Mouse (Mus musculus): ENCODE data around the gene Smad5. TPM values are rescaled to one million over a fixed set of nuclear protein-coding genes. Genes with fewer than 3 reads are reported as not detected.

Smad5 gene
- polyA plus RNA-seq, 1 experiment = 57.2 TPM

- TF ChIP-seq POLR2A (IDR thresholded peaks at IDR 0.05; ENCODE audit: borderline replicate concordance, extremely low read depth, insufficient read depth, insufficient read length, poor library complexity, severe bottlenecking) (no peak), CTCF (IDR thresholded peaks at IDR 0.05; ENCODE audit: borderline replicate concordance, extremely low read depth, insufficient read depth, insufficient read length) (no peak)
- DNase-seq (ENCODE audit: low read depth) = no peak
These were observed 20.9 kb upstream of the Smad5 start for GRCm38 (mm10) chr13:56681924-56682323.

GRCm38 (mm10) chr13:56682326-56682725, 20.5 kb upstream of the Smad5 start:
- peak; percentile 63 for DNase-seq (ENCODE audit: low read depth)
- no peak for TF ChIP-seq CTCF (IDR thresholded peaks at IDR 0.05; ENCODE audit: borderline replicate concordance, extremely low read depth, insufficient read depth, insufficient read length)
- no peak for TF ChIP-seq POLR2A (IDR thresholded peaks at IDR 0.05; ENCODE audit: borderline replicate concordance, extremely low read depth, insufficient read depth, insufficient read length, poor library complexity, severe bottlenecking)

DNA sequence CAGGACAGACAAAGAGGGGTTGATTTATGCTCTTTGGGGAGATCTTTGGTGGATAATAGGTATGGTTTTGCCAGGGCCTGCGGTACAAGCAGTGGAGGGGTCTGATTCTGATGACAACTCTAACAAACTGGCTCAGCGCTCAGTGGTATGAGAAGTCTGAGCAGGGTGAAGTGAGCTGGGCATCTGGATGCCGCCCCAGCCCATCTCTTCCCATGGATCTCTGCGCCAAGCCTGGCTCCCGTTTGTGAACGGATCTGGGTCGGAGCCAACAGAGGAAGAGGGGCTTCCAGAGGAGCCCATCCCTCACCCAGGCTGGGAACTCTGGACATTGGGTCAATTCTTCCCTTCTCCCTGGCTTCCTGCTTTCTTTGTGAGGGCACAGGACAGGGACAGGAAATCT, 19.5 kb upstream of the Smad5 start:
- TF ChIP-seq POLR2A (IDR thresholded peaks at IDR 0.05; ENCODE audit: borderline replicate concordance, extremely low read depth, insufficient read depth, insufficient read length, poor library complexity, severe bottlenecking) (no peak), CTCF (IDR thresholded peaks at IDR 0.05; ENCODE audit: borderline replicate concordance, extremely low read depth, insufficient read depth, insufficient read length) (no peak)
- DNase-seq (ENCODE audit: low read depth) = no peak

DNA sequence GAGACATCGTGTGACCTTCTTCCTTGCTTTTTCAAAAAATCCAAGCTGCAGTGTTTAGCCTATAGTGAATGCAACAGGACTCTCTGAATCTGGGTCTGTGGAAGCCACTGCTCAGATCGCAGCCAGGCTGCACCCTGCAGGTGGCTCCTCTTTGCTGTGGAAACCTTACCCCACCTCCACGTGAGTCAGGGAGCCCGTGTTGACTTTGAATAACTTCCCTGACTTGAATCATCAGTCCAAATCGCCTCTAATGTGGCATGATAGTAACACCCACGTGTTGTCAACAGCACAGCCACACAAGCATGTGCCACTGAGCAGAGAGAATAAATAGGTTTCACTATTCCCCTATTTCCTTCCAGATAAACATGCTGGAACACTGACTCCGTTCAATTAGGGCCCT, 10.8 kb upstream of the Smad5 start:
- DNase-seq (ENCODE audit: low read depth) = no peak
- no peak for TF ChIP-seq POLR2A (IDR thresholded peaks at IDR 0.05; ENCODE audit: borderline replicate concordance, extremely low read depth, insufficient read depth, insufficient read length, poor library complexity, severe bottlenecking)
- no peak for TF ChIP-seq CTCF (IDR thresholded peaks at IDR 0.05; ENCODE audit: borderline replicate concordance, extremely low read depth, insufficient read depth, insufficient read length)

GRCm38 (mm10) chr13:56692644-56693043, 10.2 kb upstream of the Smad5 start:
- no peak for DNase-seq (ENCODE audit: low read depth)
- TF ChIP-seq POLR2A (IDR thresholded peaks at IDR 0.05; ENCODE audit: borderline replicate concordance, extremely low read depth, insufficient read depth, insufficient read length, poor library complexity, severe bottlenecking) (no peak), CTCF (IDR thresholded peaks at IDR 0.05; ENCODE audit: borderline replicate concordance, extremely low read depth, insufficient read depth, insufficient read length) (no peak)

DNA sequence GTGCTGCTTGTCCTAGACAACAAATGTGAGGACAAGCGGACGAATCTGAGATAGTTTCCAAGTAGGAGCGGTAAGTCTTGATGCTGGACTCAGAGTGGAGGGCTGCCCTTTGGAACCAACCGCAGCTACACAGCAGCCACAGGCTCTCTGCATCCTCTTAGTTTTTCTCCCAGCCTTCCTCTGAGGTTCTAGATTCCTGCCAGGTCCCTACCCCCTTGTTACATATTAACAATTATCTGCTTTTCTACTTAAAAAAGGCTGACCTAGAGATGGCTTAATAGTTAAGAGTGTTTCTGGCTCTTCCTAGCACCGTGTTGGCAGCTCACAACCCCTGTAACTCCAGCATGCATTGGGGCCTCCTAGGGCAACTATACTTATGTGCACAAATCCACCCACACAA, 7.1 kb upstream of the Smad5 start:
- DNase-seq (ENCODE audit: low read depth) = no peak
- TF ChIP-seq POLR2A (IDR thresholded peaks at IDR 0.05; ENCODE audit: borderline replicate concordance, extremely low read depth, insufficient read depth, insufficient read length, poor library complexity, severe bottlenecking) (no peak), CTCF (IDR thresholded peaks at IDR 0.05; ENCODE audit: borderline replicate concordance, extremely low read depth, insufficient read depth, insufficient read length) (no peak)

GRCm38 (mm10) chr13:56696699-56697098, 6.1 kb upstream of the Smad5 start:
- TF ChIP-seq POLR2A (IDR thresholded peaks at IDR 0.05; ENCODE audit: borderline replicate concordance, extremely low read depth, insufficient read depth, insufficient read length, poor library complexity, severe bottlenecking) (no peak), CTCF (IDR thresholded peaks at IDR 0.05; ENCODE audit: borderline replicate concordance, extremely low read depth, insufficient read depth, insufficient read length) (no peak)

GRCm38 (mm10) chr13:56697171-56697570, 5.6 kb upstream of the Smad5 start:
- TF ChIP-seq CTCF (IDR thresholded peaks at IDR 0.05; ENCODE audit: borderline replicate concordance, extremely low read depth, insufficient read depth, insufficient read length) (no peak), POLR2A (IDR thresholded peaks at IDR 0.05; ENCODE audit: borderline replicate concordance, extremely low read depth, insufficient read depth, insufficient read length, poor library complexity, severe bottlenecking) (no peak)
- peak; percentile 70 for DNase-seq (ENCODE audit: low read depth)

More at GRCm38 (mm10) chr13:56696699-56697098, 6.1 kb upstream of the Smad5 start:
- no peak for DNase-seq (ENCODE audit: low read depth)

DNA sequence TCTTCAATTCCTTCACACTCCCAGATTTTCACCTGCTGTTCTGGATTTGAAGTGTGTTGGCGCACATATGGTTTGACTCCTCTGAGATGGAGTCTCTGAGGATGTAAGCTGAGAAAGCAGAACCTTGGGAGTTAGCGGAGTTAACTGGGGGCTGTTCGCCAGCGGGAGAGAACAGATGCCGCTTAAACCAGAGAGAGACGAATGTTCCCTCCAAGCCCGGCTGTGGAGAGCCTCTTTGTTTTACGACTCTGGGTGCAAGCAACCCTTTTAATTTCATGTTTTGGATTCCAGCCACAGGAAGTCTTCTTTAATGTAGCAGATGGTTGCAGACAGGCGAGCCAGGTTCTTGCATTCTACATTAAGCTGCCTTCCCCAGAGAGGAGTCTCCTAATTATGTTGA, 4.4 kb upstream of the Smad5 start:
- TF ChIP-seq CTCF (IDR thresholded peaks at IDR 0.05; ENCODE audit: borderline replicate concordance, extremely low read depth, insufficient read depth, insufficient read length) = no peak
- no peak for TF ChIP-seq POLR2A (IDR thresholded peaks at IDR 0.05; ENCODE audit: borderline replicate concordance, extremely low read depth, insufficient read depth, insufficient read length, poor library complexity, severe bottlenecking)

DNA sequence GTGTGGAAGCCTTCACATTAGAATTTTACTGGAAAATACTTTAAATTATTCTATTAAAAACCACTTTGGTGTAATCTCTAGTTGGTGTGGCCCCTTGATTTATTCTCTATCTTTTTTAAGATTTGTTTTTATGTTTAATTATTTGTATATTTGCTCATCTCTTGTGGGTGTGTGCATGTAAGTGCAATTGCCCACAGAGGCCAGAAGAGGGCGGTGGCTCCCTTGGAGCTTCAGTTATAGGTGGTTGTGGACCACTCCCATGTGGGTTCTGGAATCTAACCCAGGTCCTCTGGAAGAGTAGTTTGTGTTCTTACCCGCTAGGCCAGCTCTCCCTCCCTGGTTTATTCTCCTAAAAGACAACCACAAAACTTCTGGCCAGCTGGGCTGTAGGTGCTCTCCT, 3.4 kb upstream of the Smad5 start:
- TF ChIP-seq CTCF (IDR thresholded peaks at IDR 0.05; ENCODE audit: borderline replicate concordance, extremely low read depth, insufficient read depth, insufficient read length) = peak; percentile 27; the same call in 1 of the 2 replicates
- TF ChIP-seq POLR2A (IDR thresholded peaks at IDR 0.05; ENCODE audit: borderline replicate concordance, extremely low read depth, insufficient read depth, insufficient read length, poor library complexity, severe bottlenecking) = no peak
- DNase-seq (ENCODE audit: low read depth) = no peak

More for the DNA sequence above, 4.4 kb upstream of the Smad5 start:
- peak; percentile 97 for DNase-seq (ENCODE audit: low read depth)

- TF ChIP-seq POLR2A (IDR thresholded peaks at IDR 0.05; ENCODE audit: borderline replicate concordance, extremely low read depth, insufficient read depth, insufficient read length, poor library complexity, severe bottlenecking) (no peak), CTCF (IDR thresholded peaks at IDR 0.05; ENCODE audit: borderline replicate concordance, extremely low read depth, insufficient read depth, insufficient read length) (no peak)
- DNase-seq (ENCODE audit: low read depth) = no peak
These were observed 1.8 kb upstream of the Smad5 start for GRCm38 (mm10) chr13:56700981-56701380.

GRCm38 (mm10) chr13:56701924-56702323, 886 bp upstream of the Smad5 start:
- TF ChIP-seq POLR2A (IDR thresholded peaks at IDR 0.05; ENCODE audit: borderline replicate concordance, extremely low read depth, insufficient read depth, insufficient read length, poor library complexity, severe bottlenecking) (no peak), CTCF (IDR thresholded peaks at IDR 0.05; ENCODE audit: borderline replicate concordance, extremely low read depth, insufficient read depth, insufficient read length) (no peak)
- DNase-seq (ENCODE audit: low read depth) = no peak
